Mouse (Mus musculus): ENCODE data around the gene Vmn1r38. TPM values are rescaled to one million over a fixed set of nuclear protein-coding genes. Genes with fewer than 3 reads are reported as not detected.

The Vmn1r38 gene
- not detected for total RNA-seq (2023)

DNA sequence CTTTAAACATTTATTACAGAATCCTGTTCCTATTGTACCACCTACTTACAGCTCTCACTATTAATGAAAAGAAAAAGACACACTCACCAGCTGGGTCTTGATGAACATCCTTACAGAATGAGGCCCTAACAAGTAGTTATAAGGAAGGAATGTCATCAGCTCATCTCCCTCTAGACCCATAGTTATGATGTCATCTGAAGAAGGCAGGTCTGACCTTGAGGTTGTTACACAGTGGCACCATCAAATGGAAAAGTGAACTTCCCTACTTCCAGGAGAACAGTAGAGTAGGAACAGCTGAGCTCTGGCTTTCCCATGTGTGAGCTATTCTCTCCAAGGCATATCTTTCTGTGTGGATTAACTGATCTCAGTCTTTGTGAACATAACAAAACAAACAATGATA is at the start of gene Vmn1r38:
Gene Vmn1r38 (minus strand): TSS at position 101 of the 400 bp plus-strand sequence.

DNA sequence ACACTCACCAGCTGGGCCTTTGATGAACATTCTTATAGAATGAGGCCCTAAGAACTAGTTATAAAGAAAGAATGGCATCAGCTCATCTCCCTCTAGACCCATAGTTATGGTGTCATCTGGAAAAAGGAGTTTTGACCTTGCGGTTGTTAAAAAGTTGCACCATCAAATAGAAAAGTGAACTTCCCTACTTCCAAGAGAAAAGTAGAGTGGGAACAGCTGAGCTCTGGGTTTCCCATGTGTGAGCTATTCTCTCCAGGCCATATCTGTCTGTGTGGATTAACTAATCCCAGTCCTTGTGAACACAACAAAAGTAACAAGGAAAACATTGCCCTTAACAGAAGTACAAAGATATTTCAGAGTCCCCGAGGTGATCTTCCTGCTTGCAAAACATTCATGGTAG is 28.1 kb upstream of the Vmn1r38 start, which contains the start of gene Vmn1r39:
Gene Vmn1r39 (minus strand): TSS at position 101 of the 400 bp plus-strand sequence.

DNA sequence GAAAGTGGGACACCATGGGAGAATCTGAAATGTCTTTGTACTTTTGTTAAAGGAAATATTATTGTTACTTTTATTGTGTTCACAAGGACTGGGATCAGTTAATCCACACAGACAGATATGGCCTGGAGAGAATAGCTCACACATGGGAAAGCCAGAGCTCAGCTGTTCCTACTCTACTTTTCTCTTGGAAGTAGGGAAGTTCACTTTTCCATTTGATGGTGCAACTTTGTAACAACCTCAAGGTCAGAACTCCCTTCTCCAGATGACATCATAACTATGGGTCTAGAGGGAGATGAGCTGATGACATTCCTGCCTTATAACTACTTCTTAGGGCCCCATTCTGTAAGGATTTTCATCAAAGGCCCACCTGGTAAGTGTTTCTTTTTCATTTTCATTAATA is 53.3 kb downstream of the Vmn1r38 start, which contains the start of gene Vmn1r37:
Gene Vmn1r37 (plus strand): TSS at position 301 of the 400 bp plus-strand sequence.

Other genes with a start within 250 kb of the Vmn1r38 start
- 12.6 TPM for gene Mad2l1, start 247.2 kb downstream of the Vmn1r38 start, total RNA-seq (2023)
- not detected for gene Vmn1r32, start 222.5 kb downstream of the Vmn1r38 start, total RNA-seq (2023)
- gene Vmn1r33, start 164.3 kb downstream of the Vmn1r38 start, total RNA-seq (2023), result not detected
- not detected for gene Vmn1r34, start 138.7 kb downstream of the Vmn1r38 start, total RNA-seq (2023)
- gene Vmn1r35, start 96.7 kb downstream of the Vmn1r38 start, total RNA-seq (2023), result not detected
- not detected for gene Vmn1r36, start 63.5 kb downstream of the Vmn1r38 start, total RNA-seq (2023)
- gene Vmn1r37, start 53.2 kb downstream of the Vmn1r38 start, total RNA-seq (2023), result not detected
- gene Vmn1r39, start 28.0 kb upstream of the Vmn1r38 start, total RNA-seq (2023), result not detected
- 14.3 TPM for gene Gng12, start 113.8 kb upstream of the Vmn1r38 start, total RNA-seq (2023)